Mouse (Mus musculus) gastrocnemius, adult 2 months (tissue): ENCODE measurements around the gene Gck. TPM values are rescaled to one million over a fixed set of nuclear protein-coding genes. Genes with fewer than 3 reads are reported as not detected.

Experiments used
- DNase-seq: peaks from one replicate; pipeline ENCODE4 v3.0.0; 2022
- H3K27ac ChIP-seq: fragments of 200-600 bp; 2 replicates; pipeline ENCODE4 v1.8.1; 2022; ENCODE audit warnings: mild to moderate bottlenecking
- H3K4me3 ChIP-seq: fragments of 200-600 bp; 2 replicates; pipeline ENCODE4 v1.8.1; 2022; ENCODE audit warnings: mild to moderate bottlenecking, moderate library complexity
- CTCF ChIP-seq: fragments of 200-600 bp; IDR thresholded peaks from 2 replicates; pipeline ENCODE4 v1.8.1; 2022; ENCODE audit warnings: antibody characterized with exemption, mild to moderate bottlenecking, moderate library complexity
- intact Hi-C: fragments of 180-260 bp; cut with DNase I; formaldehyde crosslinking; loops from one replicate; pipeline ENCODE4 v1.15.1; 2025
- total RNA-seq, 2 experiments: library from RNA; stranded (reverse); gene quantifications; 2 replicates each; pipeline ENCODE4 v1.2.3; 2021

Gck gene
- total RNA-seq, 2 experiments from 2014 or later: 1.8 to 7.8 TPM

- peak; percentile 88 for DNase-seq
- intact Hi-C loops: no loop called here
- no peak for TF ChIP-seq CTCF
- Histone ChIP-seq H3K4me3 (no peak overlapping the region), H3K27ac (peak overlapping the region; percentile 73)
Measured at GRCm38 (mm10) chr11:5976106-5976505, 26.2 kb upstream of the Gck start.

- Histone ChIP-seq H3K27ac (no peak overlapping the region), H3K4me3 (no peak overlapping the region)
- peak; percentile 42 for DNase-seq
- intact Hi-C loops: no loop called here
- TF ChIP-seq CTCF: no peak
Measured at GRCm38 (mm10) chr11:5975068-5975467, 25.2 kb upstream of the Gck start.

- no peak overlapping the region for H3K4me3 ChIP-seq
- no peak for TF ChIP-seq CTCF
- intact Hi-C loops: no loop called here
- H3K27ac ChIP-seq: no peak overlapping the region
- no peak for DNase-seq
Measured at GRCm38 (mm10) chr11:5974053-5974452, 24.2 kb upstream of the Gck start.

- TF ChIP-seq CTCF: no peak
- no peak for DNase-seq
- intact Hi-C loops: no loop called here
- Histone ChIP-seq H3K4me3 (no peak overlapping the region), H3K27ac (no peak overlapping the region)
Measured at GRCm38 (mm10) chr11:5973151-5973550, 23.3 kb upstream of the Gck start.

GRCm38 (mm10) chr11:5971202-5971601, 21.3 kb upstream of the Gck start:
- intact Hi-C loops: no loop called here
- H3K4me3 ChIP-seq: no peak overlapping the region
- DNase-seq: no peak
- no peak for TF ChIP-seq CTCF
- no peak overlapping the region for H3K27ac ChIP-seq

- intact Hi-C loops: no loop called here
- H3K4me3 ChIP-seq: no peak overlapping the region
- TF ChIP-seq CTCF: no peak
Measured at GRCm38 (mm10) chr11:5968223-5968622, 18.3 kb upstream of the Gck start.

GRCm38 (mm10) chr11:5966751-5967150, 16.9 kb upstream of the Gck start:
- Histone ChIP-seq H3K4me3 (no peak overlapping the region), H3K27ac (no peak overlapping the region)
- TF ChIP-seq CTCF: no peak
- peak; percentile 4 for DNase-seq
- intact Hi-C loops: no loop called here

More at GRCm38 (mm10) chr11:5968223-5968622, 18.3 kb upstream of the Gck start:
- H3K27ac ChIP-seq: no peak overlapping the region
- peak; percentile 11 for DNase-seq

- Histone ChIP-seq H3K27ac (no peak overlapping the region), H3K4me3 (no peak overlapping the region)
- intact Hi-C loops: no loop called here
- no peak for TF ChIP-seq CTCF
- DNase-seq: peak; percentile 8
Measured at GRCm38 (mm10) chr11:5965865-5966264, 16.0 kb upstream of the Gck start.

GRCm38 (mm10) chr11:5960051-5960450, 10.2 kb upstream of the Gck start:
- no peak for DNase-seq
- TF ChIP-seq CTCF: no peak
- H3K4me3 ChIP-seq: no peak overlapping the region
- H3K27ac ChIP-seq: no peak overlapping the region
- intact Hi-C loops: no loop called here

GRCm38 (mm10) chr11:5955546-5956276, 5.8 kb upstream of the Gck start, which contains the start of gene Ykt6:
Gene Ykt6 (plus strand): TSS chr11:5955693.
- intact Hi-C loops: no loop called here
- Histone ChIP-seq H3K27ac (peak within 1 kb of the TSS; percentile 97), H3K4me3 (peak within 1 kb of the TSS; percentile 99)
- peak; percentile 99 for DNase-seq
- no peak for TF ChIP-seq CTCF

GRCm38 (mm10) chr11:5954965-5955504, 5.2 kb upstream of the Gck start:
- H3K27ac ChIP-seq: peak overlapping the region; percentile 97
- TF ChIP-seq CTCF: peak; percentile 50
- intact Hi-C loops: no loop called here
- peak; percentile 67 for DNase-seq
- H3K4me3 ChIP-seq: peak overlapping the region; percentile 99

- no peak for DNase-seq
- peak overlapping the region; percentile 97 for H3K27ac ChIP-seq
- intact Hi-C loops: no loop called here
Measured at GRCm38 (mm10) chr11:5954435-5954834, 4.6 kb upstream of the Gck start.

GRCm38 (mm10) chr11:5953130-5953765, 3.4 kb upstream of the Gck start:
- Histone ChIP-seq H3K4me3 (no peak overlapping the region), H3K27ac (no peak overlapping the region)
- DNase-seq: no peak
- intact Hi-C loops: no loop called here
- peak; percentile 62 for TF ChIP-seq CTCF

More at GRCm38 (mm10) chr11:5954435-5954834, 4.6 kb upstream of the Gck start:
- peak overlapping the region; percentile 99; the same call in 1 of the 2 replicates for H3K4me3 ChIP-seq
- TF ChIP-seq CTCF: no peak

GRCm38 (mm10) chr11:5952501-5952900, 2.6 kb upstream of the Gck start:
- DNase-seq: no peak
- intact Hi-C loops: no loop called here
- Histone ChIP-seq H3K4me3 (no peak overlapping the region), H3K27ac (no peak overlapping the region)
- TF ChIP-seq CTCF: no peak
